ENCODE assay signal across 8 mouse cellular contexts in genomic region chr4:137862516-137863240, GRCm38 (mm10). TPM values are rescaled to one million over a fixed set of nuclear protein-coding genes. Genes with fewer than 3 reads are reported as not detected.
DNase-seq lines count a peak whose midpoint lies in the region; ATAC-seq and TF ChIP-seq lines count a peak whose summit lies in the region.

No protein-coding gene starts in this region.

- H3K36me3 ChIP-seq in forebrain, embryonic 14.5 days (ENCODE audit: control insufficient read depth, insufficient read depth, low read length): no peaks in the 10 kb centered on the region
- no peaks in the 10 kb centered on the region for H3K36me3 ChIP-seq in liver, embryonic 15.5 days (replicated peaks)

- TF ChIP-seq CTCF in layer of hippocampus, adult 2 months (conservative IDR thresholded peaks at IDR 0.05): no peak
- TF ChIP-seq CTCF in brain, embryonic 14.5 days (IDR thresholded peaks at IDR 0.05; ENCODE audit: borderline replicate concordance, extremely low read depth, insufficient read depth, insufficient read length): no peak

- no peaks in the 10 kb centered on the region for H3K27me3 ChIP-seq in forebrain, embryonic 14.5 days (replicated peaks; ENCODE audit: control insufficient read depth, insufficient read depth, low read length)
- H3K27me3 ChIP-seq in liver, embryonic 15.5 days: peaks cover 44% of the 10 kb centered on the region

- peak overlapping the region; percentile 77 for H3K9ac ChIP-seq in forebrain, embryonic 14.5 days (ENCODE audit: low read length)
- peak overlapping the region; percentile 71 for H3K9ac ChIP-seq in liver, embryonic 15.5 days

- H3K4me1 ChIP-seq in forebrain, embryonic 14.5 days (ENCODE audit: control insufficient read depth, insufficient read depth, low read length): peaks cover 29% of the 10 kb centered on the region
- peaks cover 67% of the 10 kb centered on the region for H3K4me1 ChIP-seq in liver, embryonic 15.5 days (replicated peaks)

- DNase-seq in layer of hippocampus, adult 2 months (ENCODE audit: low spot score in 2 of 2): no peak
- no peak for DNase-seq in layer of hippocampus, postnatal 14 days (ENCODE audit: low spot score in 2 of 2)
- peak; percentile 23 for DNase-seq in brain, embryonic 14.5 days (ENCODE audit: low read depth)
- no peak for DNase-seq in forebrain, embryonic 14.5 days (ENCODE audit: low spot score)
- no peak for DNase-seq in right cerebral cortex, postnatal 4 days
- DNase-seq in left cerebral cortex, postnatal 25 days (ENCODE audit: low spot score in 2 of 2): no peak

- peak; percentile 8; the same call in 1 of the 2 replicates for ATAC-seq in forebrain, embryonic 14.5 days
- ATAC-seq in liver, embryonic 15.5 days (ENCODE audit: insufficient read depth): 0 out of 2 replicates have a peak, but pooled peaks have one; percentile 3
- no peak for ATAC-seq in erythroid progenitor cell, adult 5-6 weeks (replicated peaks; ENCODE audit: low FRiP score, poor library complexity, severe bottlenecking)

- peak overlapping the region; percentile 89 for H3K4me3 ChIP-seq in layer of hippocampus, adult 2 months
- H3K4me3 ChIP-seq in forebrain, embryonic 14.5 days (ENCODE audit: low read depth, low read length): peak overlapping the region; percentile 72
- peak overlapping the region; percentile 67 for H3K4me3 ChIP-seq in liver, embryonic 15.5 days (replicated peaks)

- peak overlapping the region; percentile 89 for H3K27ac ChIP-seq in layer of hippocampus, adult 2 months
- 0 out of 2 replicates have a peak overlapping the region, but pooled peaks have one; percentile 21 for H3K27ac ChIP-seq in forebrain, embryonic 14.5 days (ENCODE audit: low read depth, low read length)
- 0 out of 2 replicates have a peak overlapping the region, but pooled peaks have one; percentile 45 for H3K27ac ChIP-seq in liver, embryonic 15.5 days (replicated peaks)

- intact Hi-C loops in left cerebral cortex, postnatal 25 days (cut with DNase I): no loop called here

- peak overlapping the region; percentile 79 for H3K4me2 ChIP-seq in forebrain, embryonic 14.5 days (ENCODE audit: low read length)
- H3K4me2 ChIP-seq in liver, embryonic 15.5 days: peak overlapping the region; percentile 85

- no peaks in the 10 kb centered on the region for H3K9me3 ChIP-seq in forebrain, embryonic 14.5 days (replicated peaks; ENCODE audit: control insufficient read depth, low read length)
- H3K9me3 ChIP-seq in liver, embryonic 15.5 days (replicated peaks): no peaks in the 10 kb centered on the region

- TF ChIP-seq POLR2A in brain, embryonic 14.5 days (IDR thresholded peaks at IDR 0.05; ENCODE audit: borderline replicate concordance, extremely low read depth, insufficient read depth, insufficient read length, poor library complexity, severe bottlenecking): no peak

- 12% methylated on average over 21 of the region's 21 CpGs for WGBS in forebrain, embryonic 14.5 days
- 14% methylated on average over 21 of the region's 21 CpGs for WGBS in liver, embryonic 15.5 days (ENCODE audit: insufficient replicate concordance)

RNA-seq across cellular contexts. Expression of gene Ece1, which starts 0.6 kb away (rescaled TPM):
- total RNA-seq in layer of hippocampus, adult 2 months (2021): 10 to 100 TPM; 47.5 to 58.0 TPM
- total RNA-seq in layer of hippocampus, postnatal 14 days (2021): 10 to 100 TPM; 49.3 to 57.2 TPM
- polyA plus RNA-seq in brain, embryonic 14.5 days (2012; rRNA removed): 6.5 and 15.8 TPM in 2 replicates
- 9.1 and 12.0 TPM in 2 replicates for polyA plus RNA-seq in forebrain, embryonic 14.5 days (2014; fragmentation: Nextera tagmentation; extraction: Ambion mirVana)
- 15.1 and 17.0 TPM in 2 replicates for polyA plus RNA-seq in liver, embryonic 15.5 days (2015; fragmentation: Nextera tagmentation; extraction: Ambion mirVana)
- 10 to 100 TPM; 70.5 to 72.2 TPM for total RNA-seq in left cerebral cortex, postnatal 25 days (2021)
- total RNA-seq in erythroid progenitor cell, adult 5-6 weeks (2015; ENCODE audit: low replicate concordance): 1.7 and 2.5 TPM in 2 replicates
- 0.51 and 0.83 TPM in 2 replicates for total RNA-seq in erythroid progenitor cell, adult 5-6 weeks (2017; ENCODE audit: low replicate concordance)

Comparison
In these comparisons a context has a peak if more than half of its experiments do, and no peak if none do; other contexts are left out.
1. H3K27ac ChIP-seq: peak in every context shown above with its lines; median percentile 89 in layer of hippocampus, adult 2 months; 45 in liver, embryonic 15.5 days; 21 in forebrain, embryonic 14.5 days.
2. RNA of gene Ece1, which starts 0.6 kb away (total RNA-seq): 70.5 to 72.2 TPM in left cerebral cortex, postnatal 25 days, 47.5 to 58.0 TPM in layer of hippocampus, adult 2 months and 49.3 to 57.2 TPM in layer of hippocampus, postnatal 14 days; 0.51 to 2.5 TPM in erythroid progenitor cell, adult 5-6 weeks; every median in the first group is over 10 times any median in the second.
3. Peak in every context shown above with its lines, with median percentiles within 50 percentile points of each other: H3K4me3 ChIP-seq.